In the genomic region with DNA sequence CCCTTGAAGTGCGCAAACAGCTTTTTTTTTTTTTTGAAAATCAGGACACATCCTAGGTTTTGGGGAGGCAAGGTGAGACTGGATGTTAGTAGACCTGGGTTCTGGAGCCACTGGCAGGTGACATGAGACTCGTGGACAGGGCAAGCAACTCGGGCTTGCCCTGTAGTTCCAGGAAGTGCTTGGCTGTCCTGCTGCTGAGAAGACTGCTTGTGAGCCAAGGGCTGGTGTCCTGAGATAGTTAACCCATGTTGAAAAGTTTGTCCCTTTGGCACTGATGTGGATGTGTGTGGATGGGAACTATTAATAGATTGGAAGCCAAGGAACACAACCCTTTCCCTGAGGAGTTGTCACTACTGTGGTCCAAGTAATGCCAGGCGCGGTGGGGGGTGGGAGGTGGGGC, we compare ENCODE assay signal across 8 mouse cellular contexts. TPM values are rescaled to one million over a fixed set of nuclear protein-coding genes. Genes with fewer than 3 reads are reported as not detected.
DNase-seq lines count a peak whose midpoint lies in the region; ATAC-seq lines count a peak whose summit lies in the region.

No protein-coding gene starts in this region.

- H3K36me3 ChIP-seq in embryonic facial prominence, embryonic 13.5 days, result no peaks in the 10 kb centered on the region
- no peaks in the 10 kb centered on the region for H3K36me3 ChIP-seq in midbrain, embryonic 14.5 days (ENCODE audit: control insufficient read depth, insufficient read depth, low read length)

- H3K4me2 ChIP-seq in embryonic facial prominence, embryonic 13.5 days, result peak overlapping the region; percentile 100; the same call in 1 of the 2 replicates
- peak overlapping the region; percentile 92 for H3K4me2 ChIP-seq in midbrain, embryonic 14.5 days (ENCODE audit: low read length)

- ATAC-seq in embryonic facial prominence, embryonic 13.5 days (ENCODE audit: insufficient number of reproducible peaks, insufficient read depth, low FRiP score, low TSS enrichment, low read depth), result no peak
- ATAC-seq in midbrain, embryonic 14.5 days (ENCODE audit: low FRiP score, low TSS enrichment), result peak; percentile 8; the same call in 1 of the 2 replicates

- H3K9ac ChIP-seq in embryonic facial prominence, embryonic 13.5 days, result no peak overlapping the region
- peak overlapping the region; percentile 86 for H3K9ac ChIP-seq in midbrain, embryonic 14.5 days (replicated peaks; ENCODE audit: low read length)

- 14% methylated on average over 5 of the region's 5 CpGs for WGBS in embryonic facial prominence, embryonic 13.5 days
- 10% methylated on average over 5 of the region's 5 CpGs for WGBS in midbrain, embryonic 14.5 days

- no peak overlapping the region for H3K27ac ChIP-seq in embryonic facial prominence, embryonic 13.5 days
- H3K27ac ChIP-seq in midbrain, embryonic 14.5 days (replicated peaks; ENCODE audit: low read depth, low read length), result peak overlapping the region; percentile 77

- H3K27me3 ChIP-seq in embryonic facial prominence, embryonic 13.5 days, result peaks cover 64% of the 10 kb centered on the region
- H3K27me3 ChIP-seq in midbrain, embryonic 14.5 days (ENCODE audit: control insufficient read depth, insufficient read depth, low read length), result peaks cover 5% of the 10 kb centered on the region; the same call in 1 of the 2 replicates

- no peaks in the 10 kb centered on the region for H3K9me3 ChIP-seq in embryonic facial prominence, embryonic 13.5 days
- no peaks in the 10 kb centered on the region for H3K9me3 ChIP-seq in midbrain, embryonic 14.5 days (ENCODE audit: control insufficient read depth, low read length)

- peak overlapping the region; percentile 66; the same call in 1 of the 2 replicates for H3K4me3 ChIP-seq in embryonic facial prominence, embryonic 13.5 days
- H3K4me3 ChIP-seq in midbrain, embryonic 14.5 days (replicated peaks; ENCODE audit: low read depth, low read length), result peak overlapping the region; percentile 71

- DNase-seq in kidney, adult 9 months, result peak; percentile 35
- no peak for DNase-seq in kidney, postnatal 4 days
- peak; percentile 66 for DNase-seq in gastrocnemius, postnatal 25 days
- DNase-seq in midbrain, embryonic 14.5 days, result no peak
- no peak for DNase-seq in layer of hippocampus, adult 8-10 months (ENCODE audit: low spot score in 2 of 2)
- no peak for DNase-seq in c-Kit-positive CD71-positive TER-119-positive erythroid progenitor cells, embryonic 14.5 days (ENCODE audit: low spot score)
- DNase-seq in right cerebral cortex, postnatal 4 days, result no peak

- peaks cover 12% of the 10 kb centered on the region for H3K4me1 ChIP-seq in embryonic facial prominence, embryonic 13.5 days
- H3K4me1 ChIP-seq in midbrain, embryonic 14.5 days (ENCODE audit: control insufficient read depth, insufficient read depth, low read length), result 0 out of 2 replicates have a peak, but pooled peaks cover 11% of the 10 kb centered on the region

RNA-seq across cellular contexts. Expression of gene Sel1l3, which starts 0.6 kb away (rescaled TPM):
- polyA plus RNA-seq in embryonic facial prominence, embryonic 13.5 days (2015; fragmentation: Nextera tagmentation; extraction: Ambion mirVana), result 1.0 and 1.3 TPM in 2 replicates
- 10 to 100 TPM; 71.7 to 90.2 TPM for total RNA-seq in gastrocnemius, postnatal 25 days (2021)
- polyA plus RNA-seq in midbrain, embryonic 14.5 days (2014; fragmentation: Nextera tagmentation; extraction: Ambion mirVana), result 7.5 and 7.7 TPM in 2 replicates
- 10 to 100 TPM; 40.5 to 49.8 (median 45.6) TPM for total RNA-seq in layer of hippocampus, adult 8-10 months (2022)

RNA-seq across cellular contexts. Expression of gene Smim20, which starts 52.5 kb away (rescaled TPM):
- 77.5 and 87.9 TPM in 2 replicates for polyA plus RNA-seq in embryonic facial prominence, embryonic 13.5 days (2015; fragmentation: Nextera tagmentation; extraction: Ambion mirVana)
- 10 to 100 TPM; 60.7 to 61.1 TPM for total RNA-seq in gastrocnemius, postnatal 25 days (2021)
- polyA plus RNA-seq in midbrain, embryonic 14.5 days (2014; fragmentation: Nextera tagmentation; extraction: Ambion mirVana), result 91.5 and 93.7 TPM in 2 replicates
- total RNA-seq in layer of hippocampus, adult 8-10 months (2022), result 10 to 100 TPM; 39.2 to 46.5 (median 44.4) TPM

Comparison
In these comparisons a context has a peak if more than half of its experiments do, and no peak if none do; other contexts are left out.
1. DNase-seq: peak in kidney, adult 9 months (single experiment) and gastrocnemius, postnatal 25 days (single experiment); none in kidney, postnatal 4 days (0 of 2), midbrain, embryonic 14.5 days (single experiment), layer of hippocampus, adult 8-10 months (0 of 2), c-Kit-positive CD71-positive TER-119-positive erythroid progenitor cells, embryonic 14.5 days (single experiment) and right cerebral cortex, postnatal 4 days (single experiment).